Mouse (Mus musculus): ENCODE results near the gene P2ry14.

DNA sequence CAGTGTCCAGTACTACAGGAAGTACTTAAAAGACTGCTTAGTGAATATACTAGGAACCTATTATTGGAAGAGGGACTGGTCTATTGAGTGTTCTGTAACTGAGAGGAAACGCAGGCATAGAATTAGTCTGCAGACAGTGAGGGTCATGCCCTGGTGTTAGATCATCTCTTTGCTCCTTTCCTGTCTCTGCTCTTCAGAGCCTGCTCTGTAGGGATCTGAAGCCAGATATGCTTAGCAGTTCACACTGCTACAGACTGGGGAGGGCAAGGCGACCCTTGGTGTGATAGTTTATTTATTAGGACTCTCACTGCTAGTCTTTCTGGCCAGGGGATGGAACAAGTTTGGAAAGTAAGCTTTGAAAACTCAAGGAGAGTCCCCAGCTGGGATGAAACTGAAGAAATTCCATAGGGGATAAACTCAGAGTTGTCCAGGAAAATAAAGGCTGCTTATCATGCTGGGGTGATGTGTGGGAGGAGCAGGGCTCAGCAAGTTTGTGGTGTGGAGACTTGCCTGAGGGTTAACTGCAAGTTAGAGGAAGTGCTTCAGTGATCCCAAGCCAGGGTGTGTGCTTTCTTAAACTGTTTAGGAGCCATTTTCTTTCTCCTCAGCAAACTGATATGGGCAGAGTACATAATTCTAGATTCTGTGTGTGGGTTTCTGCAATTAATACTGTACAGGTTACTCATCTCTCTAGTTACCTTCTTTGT, 16.7 kb upstream of the P2ry14 start:
- TF ChIP-seq CTCF (IDR thresholded peaks at IDR 0.05; ENCODE audit: insufficient read depth, low read length), result no peak
- no peak for TF ChIP-seq POLR2A (IDR thresholded peaks at IDR 0.05; ENCODE audit: borderline replicate concordance, extremely low read depth, low read depth, low read length)

All from lung, adult 2 months (tissue).